Mouse (Mus musculus) cerebellum, adult 11 months (tissue): ENCODE results near the gene Fam102b.

ENCODE experiments used
- DNase-seq: peaks from one replicate; pipeline ENCODE4 v3.0.0; 2022

Fam102b gene

GRCm38 (mm10) chr3:108959680-108960295 lies 67.6 kb downstream of the Fam102b start:
- no peak for DNase-seq

GRCm38 (mm10) chr3:108957976-108958375 lies 69.4 kb downstream of the Fam102b start:
- DNase-seq = no peak

GRCm38 (mm10) chr3:108940996-108941395 lies 86.4 kb downstream of the Fam102b start:
- no peak for DNase-seq

GRCm38 (mm10) chr3:108940001-108940633 lies 87.3 kb downstream of the Fam102b start, which contains the start of gene Gm9857:
TSS of gene Gm9857 (minus strand) at chr3:108940445.
- DNase-seq = no peak

GRCm38 (mm10) chr3:108939573-108939972 lies 87.8 kb downstream of the Fam102b start, which contains the start of gene Henmt1:
TSS of gene Henmt1 (plus strand) at chr3:108939873.
- no peak for DNase-seq

- no peak for DNase-seq
These were observed 88.7 kb downstream of the Fam102b start for GRCm38 (mm10) chr3:108938691-108939090.

GRCm38 (mm10) chr3:108933557-108933956 lies 93.8 kb downstream of the Fam102b start:
- no peak for DNase-seq

- DNase-seq = no peak
These were observed 101.1 kb downstream of the Fam102b start for GRCm38 (mm10) chr3:108926308-108926707.

GRCm38 (mm10) chr3:108925677-108926076 lies 101.7 kb downstream of the Fam102b start:
- no peak for DNase-seq

GRCm38 (mm10) chr3:108921822-108922221 lies 105.6 kb downstream of the Fam102b start:
- DNase-seq = no peak
